Mouse (Mus musculus) macrophage (primary cell): ENCODE data around the gene Cldn15. TPM values are rescaled to one million over a fixed set of nuclear protein-coding genes. Genes with fewer than 3 reads are reported as not detected.

ENCODE experiments used
- H3K27ac ChIP-seq: fragments of 350-480 bp; formaldehyde crosslinking; 2 replicates; pipeline ENCODE4 v1.9.0; 2021
- H3K36me3 ChIP-seq: fragments of 350-480 bp; formaldehyde crosslinking; 2 replicates; pipeline ENCODE4 v1.9.0; 2021; ENCODE audit errors: inconsistent target
- H3K4me3 ChIP-seq: fragments of 350-480 bp; formaldehyde crosslinking; 2 replicates; pipeline ENCODE4 v1.9.0; 2021; ENCODE audit errors: inconsistent target
- H3K79me2 ChIP-seq: fragments of 350-480 bp; formaldehyde crosslinking; 2 replicates; pipeline ENCODE4 v1.9.0; 2021; ENCODE audit errors: inconsistent target
- WGBS: methylation state at CpG from one replicate; pipeline ENCODE4 v1.1.7; 2026; ENCODE audit warnings: inconsistent platforms; ENCODE audit not compliant: missing documents; 5-methylcytosine and 5-hydroxymethylcytosine counted together
- polyA plus RNA-seq: library from polyadenylated mRNA; stranded (reverse); fragments of 250-400 nt; gene quantifications from 3 replicates; pipeline ENCODE4 v1.2.4, GENCODE M21; 2018; ENCODE audit warnings: inconsistent platforms

Gene Cldn15
- polyA plus RNA-seq, 1 experiment from 2014 or later: not detected

DNA sequence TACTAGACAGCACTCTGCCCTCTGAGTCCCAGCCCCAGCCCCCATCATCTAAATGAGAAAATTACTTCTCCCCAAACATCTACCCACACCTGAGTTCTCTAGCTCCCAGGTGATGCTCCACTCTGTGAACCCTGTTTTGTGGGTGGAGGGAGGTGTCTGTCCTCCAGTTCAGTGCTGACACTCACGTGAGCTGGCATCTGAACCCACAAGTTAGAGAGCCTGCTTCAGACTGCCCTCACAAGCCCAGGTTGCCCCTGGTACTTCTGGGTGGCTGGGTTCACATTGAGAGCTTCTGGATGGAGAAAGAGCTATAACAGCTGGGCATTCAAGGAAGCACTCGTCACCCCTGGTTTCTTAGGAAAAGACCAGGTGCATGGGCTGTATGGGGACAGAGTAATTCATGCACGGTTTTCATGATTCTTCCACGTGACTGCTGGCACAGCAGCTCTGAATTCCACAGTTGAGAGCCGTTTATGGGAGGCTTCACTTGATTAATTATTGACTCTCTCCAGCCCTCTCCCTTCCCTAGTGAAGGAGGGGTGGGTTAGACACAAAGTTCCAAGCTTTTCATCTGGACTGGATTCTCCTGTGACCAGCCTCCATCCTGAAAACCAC, 7.3 kb upstream of the Cldn15 start:
- 95% methylated on average over 4 of the region's 5 CpGs for WGBS
- peaks cover 67% of the 10 kb centered on the region for H3K79me2 ChIP-seq
- peaks cover 9% of the 10 kb centered on the region; the same call in 1 of the 2 replicates for H3K36me3 ChIP-seq
- no peak overlapping the region for H3K4me3 ChIP-seq
- no peak overlapping the region for H3K27ac ChIP-seq

DNA sequence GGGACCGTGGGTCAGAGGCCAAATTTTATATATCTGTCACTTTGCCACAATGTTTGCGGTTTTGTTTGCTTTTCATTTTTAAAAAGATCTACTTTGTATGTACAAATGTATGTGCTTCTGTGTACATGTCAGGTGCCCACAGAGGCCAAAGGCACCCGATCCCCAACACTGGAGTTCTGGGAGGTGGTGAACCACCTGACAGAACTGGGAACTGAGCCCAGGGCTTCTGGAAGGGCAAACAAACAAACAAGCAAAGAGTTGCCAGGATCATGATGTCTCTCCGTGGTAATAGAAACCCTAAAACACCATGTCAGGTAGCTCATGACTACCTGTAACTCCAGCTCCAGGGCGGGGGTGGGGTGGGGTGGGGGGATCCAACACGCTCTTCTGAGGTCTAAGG, 6.4 kb upstream of the Cldn15 start:
- Histone ChIP-seq H3K36me3 (peaks cover 19% of the 10 kb centered on the region; the same call in 1 of the 2 replicates), H3K4me3 (no peak overlapping the region), H3K27ac (no peak overlapping the region), H3K79me2 (peaks cover 57% of the 10 kb centered on the region)
- 92% methylated on average over 6 of the region's 6 CpGs for WGBS

DNA sequence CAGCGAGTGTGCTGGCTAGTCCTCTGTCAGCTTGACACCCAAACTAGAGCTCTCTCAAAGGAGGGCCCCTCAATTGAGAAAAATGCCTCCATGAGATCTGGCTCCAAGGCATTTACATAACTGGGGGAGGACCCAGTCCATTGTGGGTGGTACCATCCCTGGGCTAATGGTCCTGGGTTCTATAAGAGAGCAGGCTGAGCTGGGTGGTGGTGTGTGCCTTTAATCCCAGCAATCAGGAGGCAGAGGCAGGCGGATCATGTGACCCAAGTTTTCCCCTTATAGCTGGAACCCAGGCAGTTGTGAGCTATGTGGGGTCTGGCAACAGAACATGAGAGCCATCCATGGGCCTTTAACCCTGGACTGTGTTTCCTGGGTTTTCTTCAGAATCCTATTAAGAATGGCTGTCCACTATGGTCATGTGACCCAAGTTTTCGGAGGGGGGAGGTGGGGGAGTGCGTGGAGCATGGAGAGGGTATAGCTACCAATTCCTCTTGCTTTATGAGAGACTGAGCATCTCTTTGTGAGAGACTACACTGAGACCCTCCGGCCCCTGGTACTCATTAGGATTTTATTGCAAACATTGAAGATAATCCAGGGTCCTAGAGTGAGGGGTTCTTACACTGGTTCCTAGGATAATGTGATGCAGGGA, 5.0 kb upstream of the Cldn15 start:
- peak overlapping the region; percentile 80 for H3K27ac ChIP-seq
- 40% methylated on average over 5 of the region's 5 CpGs for WGBS
- peak overlapping the region; percentile 89 for H3K4me3 ChIP-seq
- H3K79me2 ChIP-seq: peaks cover 43% of the 10 kb centered on the region
- peaks cover 33% of the 10 kb centered on the region; the same call in 1 of the 2 replicates for H3K36me3 ChIP-seq

DNA sequence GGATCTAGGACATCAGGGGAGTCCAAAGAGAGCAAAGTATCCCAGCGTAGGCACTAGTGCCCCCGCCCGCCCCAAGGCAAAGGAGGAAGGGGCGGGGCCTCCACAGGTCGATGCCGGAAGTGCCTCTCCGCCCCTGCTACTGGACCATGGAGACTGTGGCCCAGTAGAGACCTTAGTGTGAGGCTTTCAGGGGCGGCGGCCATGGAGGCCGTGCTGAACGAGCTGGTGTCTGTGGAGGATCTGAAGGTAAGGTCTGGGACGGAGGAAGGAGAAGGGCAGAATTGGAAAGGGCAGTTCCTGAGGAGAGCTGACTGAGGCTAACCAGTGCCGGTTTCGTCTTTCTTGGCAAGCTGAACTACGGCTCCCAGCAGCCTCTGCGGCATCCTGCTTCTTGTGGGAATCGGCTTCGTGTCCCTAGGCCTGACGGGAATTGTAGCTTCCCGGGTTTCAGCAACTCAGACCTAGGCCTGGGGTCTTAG, 4.4 kb upstream of the Cldn15 start:
- peak overlapping the region; percentile 89 for H3K4me3 ChIP-seq
- under 1% methylated on average over 18 of the region's 20 CpGs for WGBS
- H3K27ac ChIP-seq: peak overlapping the region; percentile 80
- H3K79me2 ChIP-seq: peaks cover 38% of the 10 kb centered on the region
- H3K36me3 ChIP-seq: peaks cover 34% of the 10 kb centered on the region; the same call in 1 of the 2 replicates

DNA sequence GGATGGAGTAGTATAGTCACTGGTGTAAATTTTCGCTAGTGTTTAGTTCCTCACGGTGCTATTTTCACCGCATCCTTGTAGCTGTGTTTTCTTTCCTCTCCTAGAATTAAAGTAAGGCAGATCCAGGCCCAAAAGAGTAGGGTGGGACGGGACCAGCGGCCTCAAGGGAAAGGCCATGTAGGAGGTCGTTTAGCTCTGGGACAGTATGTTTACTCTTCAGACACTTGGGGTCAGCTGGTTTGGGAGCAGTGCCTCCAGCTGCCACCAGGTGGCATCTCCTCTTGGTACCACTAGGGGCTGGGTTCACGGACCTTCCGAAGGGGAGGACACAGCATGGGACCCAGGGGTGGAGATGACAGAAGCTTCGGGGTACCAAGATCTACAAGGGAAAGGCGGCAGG, 3.9 kb upstream of the Cldn15 start:
- Histone ChIP-seq H3K79me2 (peaks cover 33% of the 10 kb centered on the region), H3K27ac (peak overlapping the region; percentile 80), H3K36me3 (peaks cover 34% of the 10 kb centered on the region; the same call in 1 of the 2 replicates), H3K4me3 (peak overlapping the region; percentile 89)
- 0% methylated on average over 10 of the region's 10 CpGs for WGBS

DNA sequence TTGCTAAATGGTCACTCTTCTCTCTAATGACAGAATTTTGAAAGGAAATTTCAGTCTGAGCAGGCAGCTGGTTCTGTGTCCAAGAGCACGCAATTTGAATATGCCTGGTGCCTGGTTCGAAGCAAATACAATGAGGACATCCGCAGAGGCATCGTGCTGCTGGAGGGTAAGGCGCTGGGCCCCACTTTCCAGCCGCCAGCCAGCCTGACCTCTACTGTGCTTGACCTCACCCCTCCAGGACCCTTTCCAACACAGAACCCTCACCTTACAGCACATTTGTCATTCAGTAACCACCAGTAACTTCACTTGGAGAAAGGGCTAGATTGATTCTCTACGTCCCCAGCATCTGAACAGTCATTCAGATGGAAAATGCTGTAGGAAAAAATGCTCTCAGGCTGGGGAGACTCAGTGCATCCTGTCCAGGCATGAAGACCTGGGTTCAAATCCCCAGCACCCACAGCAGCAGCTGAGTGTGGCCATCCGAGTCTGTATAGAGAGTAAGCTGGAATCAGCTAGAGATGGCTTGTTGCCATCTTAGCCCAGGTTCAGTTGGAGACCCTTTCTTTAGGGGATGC, 3.4 kb upstream of the Cldn15 start:
- peak overlapping the region; percentile 89; the same call in 1 of the 2 replicates for H3K4me3 ChIP-seq
- H3K36me3 ChIP-seq: peaks cover 34% of the 10 kb centered on the region; the same call in 1 of the 2 replicates
- WGBS: 79% methylated on average over 8 of the region's 8 CpGs
- H3K27ac ChIP-seq: 0 out of 2 replicates have a peak overlapping the region, but pooled peaks have one; percentile 80
- peaks cover 29% of the 10 kb centered on the region; the same call in 1 of the 2 replicates for H3K79me2 ChIP-seq

DNA sequence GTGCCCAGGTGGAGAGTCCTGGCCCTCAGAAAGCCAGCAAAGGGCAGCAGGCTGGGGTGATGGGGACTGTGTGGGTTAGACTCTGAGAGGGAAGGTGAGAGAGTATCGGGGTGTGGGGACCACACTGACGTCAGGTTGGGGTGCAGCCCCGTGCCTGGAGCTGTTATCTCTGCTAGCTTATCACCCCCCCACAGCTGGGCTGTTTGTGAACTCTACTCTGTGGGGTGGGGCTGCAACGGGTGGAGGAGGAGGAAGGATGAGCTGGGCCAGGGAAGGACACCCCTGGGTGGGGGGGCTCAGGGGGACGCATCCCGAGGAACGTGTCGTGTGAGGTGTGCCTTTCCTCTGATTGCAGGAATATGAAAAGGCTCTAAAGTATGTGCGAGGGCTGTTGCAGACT, 1.2 kb upstream of the Cldn15 start:
- Histone ChIP-seq H3K36me3 (peaks cover 34% of the 10 kb centered on the region; the same call in 1 of the 2 replicates), H3K79me2 (peaks cover 9% of the 10 kb centered on the region; the same call in 1 of the 2 replicates), H3K4me3 (no peak overlapping the region), H3K27ac (no peak overlapping the region)
- 92% methylated on average over 9 of the region's 9 CpGs for WGBS

DNA sequence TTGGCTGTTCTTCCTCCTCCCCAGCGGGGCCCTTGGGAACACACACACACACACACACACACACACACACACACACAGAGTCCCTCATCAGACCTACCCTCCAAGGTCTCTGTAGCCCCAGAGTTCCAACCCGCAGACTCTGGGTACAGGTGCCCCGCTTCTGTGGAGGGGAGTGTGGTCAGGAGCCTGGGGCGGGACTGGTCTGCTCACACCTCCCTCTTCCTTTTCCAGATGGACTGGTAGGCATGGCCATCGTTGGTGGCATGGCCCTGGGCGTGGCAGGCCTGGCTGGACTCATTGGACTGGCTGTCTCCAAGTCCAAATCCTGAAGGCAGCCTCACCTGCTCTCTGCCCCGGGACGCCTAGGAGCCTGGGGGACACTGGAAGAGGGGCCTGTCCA, 730 bp upstream of the Cldn15 start:
- Histone ChIP-seq H3K27ac (no peak overlapping the region), H3K36me3 (peaks cover 34% of the 10 kb centered on the region; the same call in 1 of the 2 replicates), H3K4me3 (no peak overlapping the region), H3K79me2 (peaks cover 9% of the 10 kb centered on the region; the same call in 1 of the 2 replicates)
- 84% methylated on average over 8 of the region's 8 CpGs for WGBS

DNA sequence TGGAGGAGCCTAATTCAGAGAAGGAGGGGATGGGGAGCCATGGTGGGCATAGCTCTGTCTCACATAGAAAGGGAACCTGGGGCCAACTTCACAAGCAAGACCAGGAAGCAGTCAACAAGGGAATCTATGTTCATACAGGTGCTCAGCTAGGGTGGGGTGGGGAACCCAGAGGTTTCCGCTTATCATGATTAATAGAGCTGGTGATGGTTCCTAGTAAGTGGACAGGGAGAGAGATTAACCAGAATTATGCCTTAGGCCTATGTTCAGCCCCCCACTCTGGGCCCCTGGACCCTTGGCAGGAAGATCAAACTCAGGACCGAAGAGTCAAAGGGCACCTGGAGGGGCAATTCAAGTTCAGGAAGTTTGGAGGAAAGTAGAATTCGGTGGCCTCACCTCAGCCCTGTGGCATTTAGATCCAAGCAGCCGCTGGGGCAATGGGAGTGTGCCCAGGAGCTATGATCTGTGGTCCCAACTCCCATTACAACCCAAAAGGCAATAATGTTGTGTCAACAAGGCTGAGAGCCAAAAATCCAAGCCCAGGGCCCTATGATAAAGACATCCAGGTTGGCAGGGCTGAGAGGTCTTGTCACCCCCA, 542 bp downstream of the Cldn15 start:
- H3K36me3 ChIP-seq: peaks cover 34% of the 10 kb centered on the region; the same call in 1 of the 2 replicates
- H3K4me3 ChIP-seq: no peak overlapping the region
- peaks cover 9% of the 10 kb centered on the region; the same call in 1 of the 2 replicates for H3K79me2 ChIP-seq
- H3K27ac ChIP-seq: no peak overlapping the region
- WGBS: 83% methylated on average over 4 of the region's 4 CpGs

DNA sequence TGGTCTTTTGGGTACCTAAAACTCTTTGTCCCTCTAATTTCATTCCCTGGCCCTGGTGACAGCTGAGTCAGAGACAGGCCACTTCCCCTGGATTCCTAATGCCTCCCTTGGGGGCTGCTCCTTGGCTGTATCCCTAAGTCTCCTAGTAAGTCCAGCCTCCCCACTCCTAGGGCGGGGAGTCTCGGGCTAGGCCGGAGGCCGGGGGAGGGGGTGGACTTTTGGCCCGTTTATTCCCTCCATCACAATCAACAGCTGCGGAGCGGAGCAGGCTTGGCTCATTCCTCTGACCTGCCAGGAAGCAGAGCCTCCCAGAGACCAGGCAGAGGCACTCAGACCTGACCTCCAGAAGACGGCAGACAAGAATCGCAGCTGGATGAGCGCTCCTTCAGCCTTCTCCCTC, 1.2 kb downstream of the Cldn15 start:
- peaks cover 9% of the 10 kb centered on the region; the same call in 1 of the 2 replicates for H3K79me2 ChIP-seq
- 95% methylated on average over 9 of the region's 10 CpGs for WGBS
- H3K36me3 ChIP-seq: peaks cover 34% of the 10 kb centered on the region; the same call in 1 of the 2 replicates
- H3K27ac ChIP-seq: no peak overlapping the region
- no peak overlapping the region for H3K4me3 ChIP-seq

DNA sequence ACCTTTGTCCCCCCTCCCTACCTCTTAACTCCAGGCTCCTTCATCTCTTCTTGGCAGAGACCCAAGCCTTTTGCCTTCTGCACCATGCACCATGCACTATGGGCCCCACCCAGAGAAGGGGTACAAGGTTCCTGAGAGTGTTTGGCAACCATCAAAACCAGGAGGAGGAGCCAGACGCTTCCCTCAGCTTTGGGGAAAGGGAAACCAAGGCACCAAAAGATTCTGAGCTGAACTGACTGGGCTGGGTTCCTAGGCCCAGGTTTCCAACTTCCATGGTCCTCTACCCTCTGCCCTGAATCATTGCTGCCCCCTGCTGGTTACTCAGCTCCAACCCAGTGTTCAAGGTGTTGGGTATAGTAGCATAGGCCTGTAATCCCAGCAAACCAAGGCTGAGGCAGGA, 4.3 kb downstream of the Cldn15 start:
- Histone ChIP-seq H3K36me3 (peaks cover 8% of the 10 kb centered on the region; the same call in 1 of the 2 replicates), H3K27ac (no peak overlapping the region), H3K4me3 (no peak overlapping the region), H3K79me2 (no peaks in the 10 kb centered on the region)
- WGBS: 80% methylated on average over 1 of the region's 1 CpGs

DNA sequence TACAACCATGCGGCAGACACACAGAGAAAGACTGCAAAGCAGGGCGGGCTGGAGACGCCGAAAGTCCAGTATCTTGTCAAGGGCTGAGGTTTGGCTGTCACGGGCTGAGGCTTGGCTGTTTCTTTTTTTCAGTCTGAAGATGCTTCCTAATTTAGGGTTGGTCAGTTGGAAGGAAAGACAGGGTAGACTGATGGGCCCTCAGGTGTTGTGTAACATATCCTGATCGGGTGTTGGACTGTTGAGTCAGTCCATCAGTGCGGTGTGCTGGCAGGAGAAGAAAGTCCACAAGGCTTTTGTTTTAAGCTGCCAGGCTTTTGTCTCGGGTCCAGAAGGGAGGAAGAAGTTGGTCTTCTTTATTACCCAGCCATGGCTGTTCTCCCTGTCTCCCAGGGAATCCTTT, 7.3 kb downstream of the Cldn15 start:
- Histone ChIP-seq H3K27ac (no peak overlapping the region), H3K4me3 (no peak overlapping the region)
- WGBS: 28% methylated on average over 8 of the region's 8 CpGs

DNA sequence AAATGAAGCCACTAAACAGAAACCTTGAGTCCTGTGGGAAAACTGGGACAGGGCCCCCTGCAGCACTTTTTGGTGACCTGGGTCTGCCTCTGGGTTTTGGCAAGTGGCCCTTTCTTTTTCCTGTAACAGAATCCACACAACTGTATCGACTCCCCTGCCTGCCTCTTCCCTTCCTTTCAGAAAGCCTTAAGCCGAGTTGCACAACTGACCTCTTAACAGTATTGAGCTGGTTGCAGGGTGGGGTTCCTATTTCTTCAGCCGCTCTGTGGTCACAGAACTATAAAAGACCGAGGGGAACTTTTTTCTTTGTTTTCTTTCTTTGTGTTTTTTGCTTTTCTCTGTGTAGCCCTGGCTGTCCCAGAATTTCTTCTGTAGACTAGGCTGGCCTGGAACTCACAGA, 11.4 kb downstream of the Cldn15 start:
- H3K4me3 ChIP-seq: no peak overlapping the region

More for the DNA sequence above, 7.3 kb downstream of the Cldn15 start:
- no peaks in the 10 kb centered on the region for H3K79me2 ChIP-seq
- H3K36me3 ChIP-seq: no peaks in the 10 kb centered on the region

DNA sequence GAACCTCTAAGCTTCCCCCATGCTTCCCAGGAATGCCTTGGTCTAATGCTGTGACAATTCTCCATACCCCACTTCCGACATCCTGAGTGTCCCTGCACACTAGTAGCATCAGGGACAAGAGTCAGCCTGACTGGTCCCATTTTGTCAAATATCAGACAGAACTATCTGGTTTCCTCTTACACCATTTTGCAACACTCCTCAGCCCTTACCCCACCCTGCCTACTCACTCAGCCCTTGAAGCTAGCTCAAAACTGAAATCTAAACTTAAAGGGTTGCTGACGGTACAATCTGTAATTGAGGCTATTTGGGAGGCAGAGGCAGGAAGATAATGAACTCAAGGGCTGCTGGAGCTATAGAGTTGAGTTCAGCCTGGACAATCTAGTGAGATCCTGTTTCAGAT, 13.3 kb downstream of the Cldn15 start:
- H3K36me3 ChIP-seq: peaks cover 26% of the 10 kb centered on the region; the same call in 1 of the 2 replicates
- H3K4me3 ChIP-seq: no peak overlapping the region
- peaks cover 3% of the 10 kb centered on the region; the same call in 1 of the 2 replicates for H3K79me2 ChIP-seq
- H3K27ac ChIP-seq: no peak overlapping the region
- WGBS: 56% methylated on average over 2 of the region's 2 CpGs

More for the DNA sequence above, 11.4 kb downstream of the Cldn15 start:
- peak overlapping the region; percentile 15; the same call in 1 of the 2 replicates for H3K27ac ChIP-seq
- no peaks in the 10 kb centered on the region for H3K79me2 ChIP-seq
- peaks cover 11% of the 10 kb centered on the region; the same call in 1 of the 2 replicates for H3K36me3 ChIP-seq
- WGBS: 0% methylated on average over 4 of the region's 4 CpGs
